Mouse (Mus musculus) lung, adult 2 months (tissue): ENCODE data around the gene Slc22a14.

ENCODE experiments used
- CTCF ChIP-seq: fragments of 200-500 bp; IDR thresholded peaks from 2 replicates; pipeline ENCODE4 v1.5.1; 2011; ENCODE audit warnings: mild to moderate bottlenecking, low read length, control low read depth; ENCODE audit not compliant: insufficient read depth
- POLR2A ChIP-seq: fragments of 200-500 bp; IDR thresholded peaks from 2 replicates; pipeline ENCODE4 v1.6.1; 2011; ENCODE audit warnings: low read depth, mild to moderate bottlenecking, control low read depth, low read length, borderline replicate concordance; ENCODE audit errors: extremely low read depth

DNA sequence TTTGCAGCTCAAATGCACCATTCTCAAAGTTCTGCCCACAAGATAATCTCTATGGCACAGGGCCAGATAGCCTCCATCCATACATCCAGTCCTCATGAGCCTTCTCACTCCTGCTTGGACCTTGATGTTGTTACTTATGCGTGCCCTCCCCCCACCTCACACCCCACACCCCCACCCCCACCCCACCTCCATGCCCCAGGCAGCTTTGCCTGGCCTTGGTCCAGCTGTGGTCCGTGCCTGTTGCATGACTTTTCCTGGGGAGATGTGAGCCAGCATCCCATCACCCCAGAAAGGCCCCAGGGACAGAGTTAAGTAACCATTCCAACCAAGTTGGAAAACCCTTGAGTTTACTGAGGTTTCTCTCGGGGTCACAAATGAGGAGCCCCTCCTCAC is 245.2 kb downstream of the Slc22a14 start:
- no peak for TF ChIP-seq POLR2A
- no peak for TF ChIP-seq CTCF
